Mouse (Mus musculus) c-Kit-negative CD71-positive TER-119-positive erythroid progenitor cells, embryonic 14.5 days (primary cell): ENCODE measurements around the gene 1700016K19Rik.

ENCODE experiments used
- DNase-seq: peaks from one replicate; pipeline ENCODE4 v3.0.0-alpha.2; 2013; ENCODE audit warnings: low read depth, low spot score

1700016K19Rik gene

GRCm38 (mm10) chr11:75999440-76000155 lies at the start of gene 1700016K19Rik:
Gene 1700016K19Rik, plus strand, starts transcription at chr11:75999912.
- DNase-seq: no peak

GRCm38 (mm10) chr11:75950459-75950858 lies 49.3 kb upstream of the 1700016K19Rik start:
- DNase-seq: no peak

GRCm38 (mm10) chr11:75951895-75952294 lies 47.8 kb upstream of the 1700016K19Rik start:
- DNase-seq: no peak

GRCm38 (mm10) chr11:75954896-75955295 lies 44.8 kb upstream of the 1700016K19Rik start:
- DNase-seq: no peak

- no peak for DNase-seq
Measured at GRCm38 (mm10) chr11:75956651-75957050, 43.1 kb upstream of the 1700016K19Rik start.

GRCm38 (mm10) chr11:75957124-75957832 lies 42.4 kb upstream of the 1700016K19Rik start:
- DNase-seq: no peak

- DNase-seq: no peak
Measured at GRCm38 (mm10) chr11:75961782-75962181, 37.9 kb upstream of the 1700016K19Rik start.

GRCm38 (mm10) chr11:75963730-75964475 lies 35.8 kb upstream of the 1700016K19Rik start:
- DNase-seq: no peak

- DNase-seq: no peak
Measured at GRCm38 (mm10) chr11:75964476-75964730, 35.3 kb upstream of the 1700016K19Rik start.

GRCm38 (mm10) chr11:75965674-75966400 lies 33.9 kb upstream of the 1700016K19Rik start:
- DNase-seq: no peak

GRCm38 (mm10) chr11:75966401-75967372 lies 33.0 kb upstream of the 1700016K19Rik start:
- DNase-seq: no peak

- DNase-seq: no peak
Measured at GRCm38 (mm10) chr11:75968761-75969160, 31.0 kb upstream of the 1700016K19Rik start.

GRCm38 (mm10) chr11:75970629-75971028 lies 29.1 kb upstream of the 1700016K19Rik start:
- DNase-seq: no peak

GRCm38 (mm10) chr11:75972188-75972587 lies 27.5 kb upstream of the 1700016K19Rik start:
- DNase-seq: no peak

GRCm38 (mm10) chr11:75972916-75973567 lies 26.7 kb upstream of the 1700016K19Rik start:
- DNase-seq: no peak

GRCm38 (mm10) chr11:75973988-75974387 lies 25.7 kb upstream of the 1700016K19Rik start:
- DNase-seq: no peak

- no peak for DNase-seq
Measured at GRCm38 (mm10) chr11:75976748-75977147, 23.0 kb upstream of the 1700016K19Rik start.

- no peak for DNase-seq
Measured at GRCm38 (mm10) chr11:75978051-75978450, 21.7 kb upstream of the 1700016K19Rik start.

- DNase-seq: no peak
Measured at GRCm38 (mm10) chr11:75980413-75980812, 19.3 kb upstream of the 1700016K19Rik start.

- no peak for DNase-seq
Measured at GRCm38 (mm10) chr11:75983194-75983593, 16.5 kb upstream of the 1700016K19Rik start.
